Mouse (Mus musculus) embryonic facial prominence, embryonic 11.5 days (tissue): ENCODE data around the gene Vwa1. TPM values are rescaled to one million over a fixed set of nuclear protein-coding genes. Genes with fewer than 3 reads are reported as not detected.
A peak's percentile ranks its signal among the peaks of the same experiment; 100 is the strongest.

Source experiments
- ATAC-seq: fragments of 200-750 bp; cut with Nextera tagmentation; replicated peaks from 2 replicates; pipeline ENCODE4 v1.8.0; 2017; ENCODE audit warnings: low read depth; ENCODE audit not compliant: insufficient number of reproducible peaks, low FRiP score, low TSS enrichment
- DNase-seq: peaks from one replicate; pipeline ENCODE4 v3.0.0-alpha.2; 2015; ENCODE audit warnings: low spot score
- H3K27ac ChIP-seq: fragments of 300-500 bp; sonication (generic); replicated peaks from 2 replicates; pipeline ENCODE4 v1.5.1; 2014; ENCODE audit warnings: mild to moderate bottlenecking, low read depth, low read length, control low read depth
- H3K27me3 ChIP-seq: fragments of 300-500 bp; sonication (generic); 2 replicates; pipeline ENCODE4 v1.6.1; 2014; ENCODE audit warnings: mild to moderate bottlenecking, low read length, moderate library complexity, mixed read lengths; ENCODE audit not compliant: control insufficient read depth, insufficient read depth
- H3K36me3 ChIP-seq: fragments of 300-500 bp; sonication (generic); replicated peaks from 2 replicates; pipeline ENCODE4 v1.6.1; 2014; ENCODE audit warnings: low read depth, mild to moderate bottlenecking, low read length, moderate library complexity, mixed read lengths; ENCODE audit not compliant: control insufficient read depth, insufficient read depth
- H3K4me1 ChIP-seq: fragments of 300-500 bp; sonication (generic); 2 replicates; pipeline ENCODE4 v1.6.1; 2014; ENCODE audit warnings: low read length, mixed read lengths; ENCODE audit not compliant: control insufficient read depth, insufficient read depth
- H3K4me2 ChIP-seq: fragments of 300-500 bp; sonication (generic); 2 replicates; pipeline ENCODE4 v1.6.1; 2014; ENCODE audit warnings: low read depth, mild to moderate bottlenecking, control low read depth, low read length, moderate library complexity
- H3K4me3 ChIP-seq: fragments of 300-500 bp; sonication (generic); 2 replicates; pipeline ENCODE4 v1.5.1; 2014; ENCODE audit warnings: low read depth, low read length, control low read depth
- H3K9ac ChIP-seq: fragments of 300-500 bp; sonication (generic); replicated peaks from 2 replicates; pipeline ENCODE4 v1.6.1; 2014; ENCODE audit warnings: mild to moderate bottlenecking, control low read depth, low read length
- H3K9me3 ChIP-seq: fragments of 300-500 bp; sonication (generic); replicated peaks from 2 replicates; pipeline ENCODE4 v1.6.1; 2016; ENCODE audit warnings: mild to moderate bottlenecking, low read length, inconsistent platforms, mixed read lengths; ENCODE audit not compliant: control insufficient read depth
- WGBS: fragments of 180-500 bp; shearing (Covaris S2); extraction: QIAGEN DNeasy Blood & Tissue Kit; methylation state at CpG from one replicate; pipeline ENCODE4 v1.1.7; 2014; 5-methylcytosine and 5-hydroxymethylcytosine counted together
- polyA plus RNA-seq: library from polyadenylated mRNA; unstranded; fragments of >200 nt; fragmentation: Nextera tagmentation; extraction: Ambion mirVana; gene quantifications from 2 replicates; pipeline ENCODE4 v1.2.1, GENCODE M21; 2014

Vwa1 gene
- 4.7 and 5.9 TPM in 2 replicates for polyA plus RNA-seq

- no peaks in the 10 kb centered on the region for H3K36me3 ChIP-seq
Observed at GRCm38 (mm10) chr4:155774280-155774754, at the start of gene Vwa1. Gene Vwa1, minus strand, starts transcription at chr4:155774698.

GRCm38 (mm10) chr4:155823443-155823842, 48.9 kb upstream of the Vwa1 start:
- peaks cover 30% of the 10 kb centered on the region for H3K36me3 ChIP-seq
- H3K4me2 ChIP-seq, result no peak overlapping the region
- ATAC-seq (0 out of 2 replicates have a peak, but pooled peaks have one; percentile 37), DNase-seq (no peak)
- WGBS, result 95% methylated on average over 16 of the region's 16 CpGs
- H3K27me3 ChIP-seq, result no peaks in the 10 kb centered on the region
- H3K9me3 ChIP-seq, result no peaks in the 10 kb centered on the region
- H3K27ac ChIP-seq, result no peak overlapping the region
- no peaks in the 10 kb centered on the region for H3K4me1 ChIP-seq
- H3K9ac ChIP-seq, result no peak overlapping the region
- H3K4me3 ChIP-seq, result no peak overlapping the region

More at GRCm38 (mm10) chr4:155774280-155774754, at the start of gene Vwa1:
- DNase-seq (peak; percentile 92), ATAC-seq (peak; percentile 74)
- Histone ChIP-seq H3K4me2 (peak within 1 kb of the TSS; percentile 55), H3K4me1 (peaks cover 2% of the 10 kb centered on the region), H3K9me3 (no peaks in the 10 kb centered on the region), H3K27me3 (no peaks in the 10 kb centered on the region; the same call in 1 of the 2 replicates), H3K9ac (peak within 1 kb of the TSS; percentile 45), H3K27ac (0 out of 2 replicates have a peak within 1 kb of the TSS, but pooled peaks have one; percentile 13), H3K4me3 (peak within 1 kb of the TSS; percentile 32)
- WGBS, result 2% methylated on average over 35 of the region's 35 CpGs

GRCm38 (mm10) chr4:155821025-155821424, 46.5 kb upstream of the Vwa1 start:
- H3K27ac ChIP-seq, result no peak overlapping the region
- no peak overlapping the region for H3K4me3 ChIP-seq
- WGBS, result 80% methylated on average over 7 of the region's 7 CpGs
- ATAC-seq (no peak), DNase-seq (peak; percentile 49)
- H3K9me3 ChIP-seq, result no peaks in the 10 kb centered on the region
- no peak overlapping the region for H3K9ac ChIP-seq
- no peaks in the 10 kb centered on the region for H3K27me3 ChIP-seq
- H3K4me2 ChIP-seq, result no peak overlapping the region
- no peaks in the 10 kb centered on the region for H3K4me1 ChIP-seq
- peaks cover 33% of the 10 kb centered on the region for H3K36me3 ChIP-seq

GRCm38 (mm10) chr4:155817533-155817932, 43.0 kb upstream of the Vwa1 start:
- no peaks in the 10 kb centered on the region for H3K27me3 ChIP-seq

GRCm38 (mm10) chr4:155812665-155813181, 38.2 kb upstream of the Vwa1 start:
- under 1% methylated on average over 49 of the region's 49 CpGs for WGBS
- Histone ChIP-seq H3K4me3 (peak overlapping the region; percentile 99), H3K27ac (peak overlapping the region; percentile 67), H3K9me3 (no peaks in the 10 kb centered on the region), H3K4me1 (no peaks in the 10 kb centered on the region; the same call in none of the 2 replicates), H3K36me3 (peaks cover 14% of the 10 kb centered on the region), H3K4me2 (peak overlapping the region; percentile 72), H3K27me3 (no peaks in the 10 kb centered on the region), H3K9ac (peak overlapping the region; percentile 99)
- peak; percentile 44 for ATAC-seq
- peak; percentile 40 for DNase-seq

More at GRCm38 (mm10) chr4:155817533-155817932, 43.0 kb upstream of the Vwa1 start:
- H3K36me3 ChIP-seq, result peaks cover 28% of the 10 kb centered on the region
- no peak overlapping the region for H3K9ac ChIP-seq
- no peak overlapping the region for H3K4me3 ChIP-seq
- no peak for ATAC-seq
- H3K4me1 ChIP-seq, result no peaks in the 10 kb centered on the region; the same call in none of the 2 replicates
- 88% methylated on average over 4 of the region's 4 CpGs for WGBS
- no peak overlapping the region for H3K4me2 ChIP-seq
- H3K27ac ChIP-seq, result no peak overlapping the region
- DNase-seq, result no peak
- no peaks in the 10 kb centered on the region for H3K9me3 ChIP-seq

- H3K36me3 ChIP-seq, result peaks cover 14% of the 10 kb centered on the region
- peak within 1 kb of the TSS; percentile 72 for H3K4me2 ChIP-seq
- no peaks in the 10 kb centered on the region; the same call in none of the 2 replicates for H3K4me1 ChIP-seq
- H3K27ac ChIP-seq, result peak within 1 kb of the TSS; percentile 67
- DNase-seq (peak; percentile 97), ATAC-seq (peak; percentile 97)
- under 1% methylated on average over 60 of the region's 60 CpGs for WGBS
- H3K9me3 ChIP-seq, result no peaks in the 10 kb centered on the region
- peak within 1 kb of the TSS; percentile 99 for H3K9ac ChIP-seq
- H3K27me3 ChIP-seq, result no peaks in the 10 kb centered on the region
- H3K4me3 ChIP-seq, result peak within 1 kb of the TSS; percentile 99
Observed at GRCm38 (mm10) chr4:155811929-155812664, 37.6 kb upstream of the Vwa1 start, which contains the start of gene Ccnl2. Gene Ccnl2, plus strand, starts transcription at chr4:155812489.

GRCm38 (mm10) chr4:155807841-155808240, 33.3 kb upstream of the Vwa1 start:
- no peaks in the 10 kb centered on the region; the same call in 1 of the 2 replicates for H3K4me1 ChIP-seq
- H3K36me3 ChIP-seq, result peaks cover 8% of the 10 kb centered on the region
- H3K9ac ChIP-seq, result no peak overlapping the region
- ATAC-seq (no peak), DNase-seq (no peak)
- no peaks in the 10 kb centered on the region for H3K9me3 ChIP-seq
- H3K4me2 ChIP-seq, result no peak overlapping the region
- 87% methylated on average over 3 of the region's 3 CpGs for WGBS
- H3K27ac ChIP-seq, result no peak overlapping the region
- H3K27me3 ChIP-seq, result no peaks in the 10 kb centered on the region
- no peak overlapping the region for H3K4me3 ChIP-seq
